Mouse (Mus musculus) liver, embryonic 14.5 days (tissue): ENCODE measurements around the gene Pik3ap1. TPM values are rescaled to one million over a fixed set of nuclear protein-coding genes. Genes with fewer than 3 reads are reported as not detected.

Experiments used
- ATAC-seq: fragments of 200-750 bp; cut with Nextera tagmentation; 2 replicates; pipeline ENCODE4 v1.8.0; 2017; ENCODE audit warnings: moderate number of reproducible peaks, mild to moderate bottlenecking, moderate library complexity; ENCODE audit not compliant: insufficient read depth
- DNase-seq, 3 experiments: peaks; one replicate each; pipeline ENCODE4 v3.0.0-alpha.2; 2012 to 2013; ENCODE audit warnings: low read depth in 3 of 3, low spot score in 3 of 3
- H3K27ac ChIP-seq: fragments of 300-500 bp; sonication (generic); 2 replicates; pipeline ENCODE4 v1.5.1; 2014; ENCODE audit warnings: moderate library complexity, mild to moderate bottlenecking, control low read depth, inconsistent platforms
- H3K27me3 ChIP-seq: fragments of 300-500 bp; sonication (generic); 2 replicates; pipeline ENCODE4 v1.6.1; 2014; ENCODE audit warnings: mild to moderate bottlenecking, low read length, moderate library complexity; ENCODE audit not compliant: control insufficient read depth, insufficient read depth
- H3K36me3 ChIP-seq: fragments of 300-500 bp; sonication (generic); replicated peaks from 2 replicates; pipeline ENCODE4 v1.6.1; 2014; ENCODE audit warnings: low read depth; ENCODE audit not compliant: control insufficient read depth, insufficient read depth
- H3K4me1 ChIP-seq, 2 experiments: fragments of 200-500 bp in 1 of 2; fragments of 300-500 bp in 1 of 2; sonication (generic) in 1 of 2; replicated peaks; 2 replicates each; pipeline ENCODE4 v1.6.1; 2012 to 2014; ENCODE audit warnings: antibody characterized with exemption in 1 of 2, inconsistent platforms in 1 of 2, low read length in 1 of 2; ENCODE audit not compliant: control insufficient read depth in 2 of 2, insufficient read depth in 2 of 2
- H3K4me2 ChIP-seq: fragments of 300-500 bp; sonication (generic); 2 replicates; pipeline ENCODE4 v1.6.1; 2014; ENCODE audit warnings: low read depth, mild to moderate bottlenecking, control low read depth, moderate library complexity
- H3K4me3 ChIP-seq, 2 experiments: fragments of 200-500 bp in 1 of 2; fragments of 300-500 bp in 1 of 2; sonication (generic) in 1 of 2; 2 replicates each; pipeline ENCODE4 v1.5.1; 2012 to 2014; ENCODE audit warnings: low read depth in 2 of 2, low read length in 2 of 2, mild to moderate bottlenecking in 2 of 2, control low read depth in 1 of 2, inconsistent platforms in 1 of 2, moderate library complexity in 1 of 2; ENCODE audit not compliant: insufficient read depth in 1 of 2
- H3K9ac ChIP-seq: fragments of 300-500 bp; sonication (generic); replicated peaks from 2 replicates; pipeline ENCODE4 v1.6.1; 2014; ENCODE audit warnings: mild to moderate bottlenecking, control low read depth, moderate library complexity
- H3K9me3 ChIP-seq: fragments of 300-500 bp; sonication (generic); 2 replicates; pipeline ENCODE4 v1.6.1; 2016; ENCODE audit warnings: low read length, mixed read lengths; ENCODE audit not compliant: control insufficient read depth
- CTCF ChIP-seq: IDR thresholded peaks from 2 replicates; pipeline ENCODE4 v1.5.1; 2016; ENCODE audit warnings: antibody characterized with exemption, low read depth, control low read depth
- EP300 ChIP-seq: IDR thresholded peaks from 2 replicates; pipeline ENCODE4 v1.6.1; 2016; ENCODE audit warnings: antibody characterized with exemption, low read depth
- WGBS: fragments of 180-500 bp; shearing (Covaris S2); extraction: QIAGEN DNeasy Blood & Tissue Kit; methylation state at CpG from one replicate; pipeline ENCODE4 v1.1.7; 2014; ENCODE audit not compliant: insufficient replicate concordance; 5-methylcytosine and 5-hydroxymethylcytosine counted together
- polyA plus RNA-seq, 2 experiments: library from polyadenylated mRNA; depleted of rRNA in 1 of 2; stranded (reverse) in 1 of 2; unstranded in 1 of 2; fragments of >200 nt; fragmentation: Nextera tagmentation in 1 of 2; extraction: Ambion mirVana in 1 of 2; gene quantifications; 2 replicates each; pipeline versions ENCODE4 v1.2.1 to v1.2.3; 2012 to 2014

Gene Pik3ap1
- polyA plus RNA-seq, 2 experiments: 3.8 to 4.9 TPM

- WGBS: 58% methylated on average over 8 of the region's 8 CpGs
- no peak for DNase-seq
- TF ChIP-seq EP300 (no peak), CTCF (no peak)
- H3K4me1 ChIP-seq: peaks cover 0 to 8% of the 10 kb centered on the region in 2 experiments; a peak in 1 of 4 replicates
- H3K4me3 ChIP-seq: no peak overlapping the region
- no peak overlapping the region for H3K27ac ChIP-seq
- no peak overlapping the region for H3K9ac ChIP-seq
- no peaks in the 10 kb centered on the region for H3K36me3 ChIP-seq
- no peaks in the 10 kb centered on the region for H3K9me3 ChIP-seq
- H3K27me3 ChIP-seq: no peaks in the 10 kb centered on the region
- ATAC-seq: no peak
- H3K4me2 ChIP-seq: no peak overlapping the region
These were observed 105.1 kb downstream of the Pik3ap1 start for GRCm38 (mm10) chr19:41279724-41280244.

GRCm38 (mm10) chr19:41278606-41279005 lies 106.3 kb downstream of the Pik3ap1 start:
- Histone ChIP-seq H3K4me2 (no peak overlapping the region), H3K4me3 (no peak overlapping the region), H3K36me3 (no peaks in the 10 kb centered on the region), H3K4me1 (peaks cover 0 to 5% of the 10 kb centered on the region in 2 experiments; a peak in 1 of 4 replicates), H3K27ac (no peak overlapping the region), H3K9ac (no peak overlapping the region), H3K27me3 (no peaks in the 10 kb centered on the region), H3K9me3 (no peaks in the 10 kb centered on the region)
- ATAC-seq: no peak
- no peak for TF ChIP-seq CTCF
- TF ChIP-seq EP300: no peak
- no peak for DNase-seq
- 47% methylated on average over 7 of the region's 7 CpGs for WGBS

GRCm38 (mm10) chr19:41275588-41275987 lies 109.3 kb downstream of the Pik3ap1 start:
- WGBS: 53% methylated on average over 3 of the region's 3 CpGs
- H3K27me3 ChIP-seq: no peaks in the 10 kb centered on the region
- no peaks in the 10 kb centered on the region for H3K9me3 ChIP-seq
- no peak overlapping the region for H3K27ac ChIP-seq
- DNase-seq (no peak), ATAC-seq (no peak)
- H3K36me3 ChIP-seq: no peaks in the 10 kb centered on the region
- H3K4me2 ChIP-seq: no peak overlapping the region
- H3K4me1 ChIP-seq: peaks cover 0 to 5% of the 10 kb centered on the region in 2 experiments; a peak in 1 of 4 replicates
- no peak overlapping the region for H3K9ac ChIP-seq
- TF ChIP-seq EP300 (no peak), CTCF (no peak)
- H3K4me3 ChIP-seq: no peak overlapping the region

- WGBS: 65% methylated on average over 7 of the region's 7 CpGs
- Histone ChIP-seq H3K4me3 (no peak overlapping the region), H3K36me3 (no peaks in the 10 kb centered on the region), H3K9me3 (no peaks in the 10 kb centered on the region), H3K27me3 (no peaks in the 10 kb centered on the region), H3K9ac (no peak overlapping the region), H3K4me1 (0 out of 4 replicates have a peak, but pooled peaks cover 0 to 2% of the 10 kb centered on the region in 2 experiments), H3K27ac (no peak overlapping the region), H3K4me2 (no peak overlapping the region)
- DNase-seq (no peak), ATAC-seq (no peak)
- TF ChIP-seq CTCF: no peak
- no peak for TF ChIP-seq EP300
These were observed 114.0 kb downstream of the Pik3ap1 start for GRCm38 (mm10) chr19:41270906-41271305.

GRCm38 (mm10) chr19:41270151-41270727 lies 114.7 kb downstream of the Pik3ap1 start:
- Histone ChIP-seq H3K9me3 (no peaks in the 10 kb centered on the region), H3K4me3 (no peak overlapping the region), H3K27ac (no peak overlapping the region), H3K27me3 (no peaks in the 10 kb centered on the region), H3K9ac (no peak overlapping the region), H3K4me2 (no peak overlapping the region), H3K36me3 (no peaks in the 10 kb centered on the region), H3K4me1 (0 out of 4 replicates have a peak, but pooled peaks cover 0 to 2% of the 10 kb centered on the region in 2 experiments)
- WGBS: 57% methylated on average over 9 of the region's 9 CpGs
- ATAC-seq (no peak), DNase-seq (no peak)
- TF ChIP-seq CTCF (no peak), EP300 (no peak)
